Mouse (Mus musculus) erythroblast, adult 5-6 weeks (primary cell): Measurements from ENCODE around the gene Gm49601. TPM values are rescaled to one million over a fixed set of nuclear protein-coding genes. Genes with fewer than 3 reads are reported as not detected.

ENCODE experiments used
- ATAC-seq: replicated peaks from 2 replicates; pipeline ENCODE4 v1.8.0; 2016; ENCODE audit warnings: moderate number of reproducible peaks, mild to moderate bottlenecking, moderate TSS enrichment, inconsistent platforms; ENCODE audit not compliant: poor library complexity, low FRiP score, severe bottlenecking
- total RNA-seq, 2 experiments: library from RNA; stranded (forward) in 1 of 2; stranded (reverse) in 1 of 2; fragments of 150-400 nt in 1 of 2; fragments of 200-764, 138-1000 nt in 1 of 2; gene quantifications; 2 replicates each; pipeline versions ENCODE4 v1.2.3 to v1.2.4; 2015 to 2017; ENCODE audit warnings: low replicate concordance in 2 of 2

Gene Gm49601
- total RNA-seq, 2 experiments from 2014 or later, result 0.85 TPM; not detected in 1

DNA sequence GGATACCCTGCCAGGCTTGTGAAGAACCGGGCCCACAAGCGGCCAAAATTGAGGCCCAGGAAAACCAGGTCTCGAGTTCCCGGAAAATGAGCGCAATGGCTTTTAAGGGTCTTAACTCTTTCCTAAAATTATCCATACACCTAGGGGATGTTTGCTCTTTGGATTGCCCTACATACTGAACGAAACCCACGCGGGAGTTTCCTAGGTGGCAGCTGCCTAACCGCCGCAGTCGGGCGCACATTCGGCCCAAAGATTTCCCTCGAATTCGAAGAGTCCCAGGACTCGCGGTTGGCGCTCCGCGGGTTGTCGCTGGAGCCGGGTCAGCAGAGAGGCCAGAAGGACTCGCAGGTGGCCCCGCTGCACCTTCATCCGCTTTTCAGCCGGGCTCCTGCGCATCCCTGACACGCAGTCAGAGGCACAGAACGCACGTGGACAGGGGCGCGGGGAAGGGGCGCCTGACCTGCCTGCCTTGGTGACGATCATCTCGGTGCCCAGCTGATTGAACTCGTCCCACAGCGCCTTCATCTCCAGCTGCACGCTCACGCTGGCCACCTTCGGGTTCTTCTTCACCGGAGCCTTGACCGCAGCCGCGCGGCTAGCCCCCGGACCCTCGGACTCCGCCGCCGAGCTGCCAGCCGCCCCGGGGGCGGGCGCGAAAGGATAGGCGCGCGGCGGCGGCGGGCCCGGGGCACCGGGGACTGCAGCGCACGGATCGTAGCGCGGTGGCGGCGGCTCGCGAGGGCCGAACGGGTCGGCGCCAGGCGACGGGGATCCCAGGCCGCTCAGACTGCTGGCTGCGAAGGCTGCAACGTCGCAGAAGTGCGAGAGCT lies 39.9 kb downstream of the Gm49601 start:
- ATAC-seq, result no peak

DNA sequence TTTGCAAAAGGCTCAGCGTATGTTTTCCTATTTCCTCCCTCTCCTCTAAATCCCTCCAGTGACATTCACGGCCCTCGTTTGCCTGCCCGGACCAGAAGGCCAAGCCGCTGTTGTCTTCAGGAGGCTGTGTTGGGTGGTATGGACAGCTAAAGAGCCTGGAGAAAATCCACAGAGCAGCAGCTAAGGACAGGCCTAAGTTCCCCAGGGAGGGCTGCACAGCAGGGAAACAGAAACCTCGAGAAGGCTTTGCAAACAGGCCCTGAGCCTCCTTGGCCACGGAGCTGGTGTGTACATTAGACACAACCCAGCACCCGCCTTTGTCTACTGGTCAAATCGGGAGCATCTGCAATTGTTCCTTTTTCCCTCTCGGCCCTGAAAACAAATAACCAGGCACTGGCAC lies 40.6 kb downstream of the Gm49601 start:
- no peak for ATAC-seq

DNA sequence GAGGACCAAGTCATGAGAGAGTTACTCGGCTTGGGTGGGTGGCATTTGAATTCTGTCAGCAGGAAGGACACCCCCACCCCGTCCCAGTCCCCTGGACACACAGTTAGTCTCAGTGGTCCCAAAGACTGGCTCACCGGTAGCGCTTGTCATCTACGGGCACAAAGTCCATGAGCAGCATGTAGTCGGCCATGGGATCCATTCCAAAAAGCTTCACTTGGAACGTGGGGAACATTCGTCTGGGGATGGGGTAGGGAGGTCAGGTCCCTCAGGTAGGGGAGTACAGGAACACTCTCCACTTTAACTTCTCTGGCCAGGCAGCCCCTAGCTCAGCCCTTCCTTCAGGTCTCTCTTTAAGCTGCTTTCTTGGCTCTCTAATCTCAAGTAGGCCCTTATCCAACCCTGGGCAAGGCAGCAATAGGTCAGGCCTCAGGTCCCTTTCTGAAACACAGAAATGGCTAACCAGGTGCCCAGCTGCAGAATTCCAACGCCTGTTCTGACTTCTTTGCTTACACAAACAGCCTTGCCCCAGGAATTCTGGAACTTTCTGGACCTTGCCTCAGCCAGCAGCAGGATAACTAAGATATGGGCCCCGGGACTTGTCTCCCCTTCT lies 41.2 kb downstream of the Gm49601 start:
- no peak for ATAC-seq

DNA sequence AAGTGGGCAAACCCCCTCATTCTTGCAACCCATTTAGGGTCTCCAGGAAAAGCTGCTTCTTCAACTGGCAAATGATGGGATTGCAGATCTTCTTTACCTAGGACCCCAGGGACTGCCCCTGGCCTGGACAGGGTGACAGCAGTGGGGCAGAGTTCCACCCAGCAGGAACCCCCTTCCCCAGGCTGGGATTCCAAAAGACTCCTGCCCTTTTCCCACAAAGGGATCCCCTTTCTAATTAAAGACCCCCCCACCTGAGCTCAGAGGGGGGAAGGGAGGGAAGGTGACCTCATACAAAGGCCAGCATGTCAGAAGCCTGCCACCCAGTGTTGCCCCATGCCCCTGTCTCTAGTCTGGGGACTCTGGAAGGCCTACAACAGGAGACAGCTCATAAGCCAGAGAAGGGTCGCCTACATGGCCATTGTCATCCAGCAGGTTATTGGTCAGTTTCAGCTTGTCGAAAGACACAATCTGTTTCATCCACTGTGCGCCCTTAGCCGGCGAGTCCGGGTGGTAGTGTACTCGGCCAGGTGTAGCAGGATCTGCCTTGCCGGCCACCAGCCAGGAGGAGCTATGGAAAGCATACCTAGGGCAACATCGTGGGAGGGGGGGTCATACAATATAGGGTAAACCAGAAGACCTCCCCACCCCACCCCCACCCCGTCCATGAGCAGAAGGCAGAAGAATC lies 42.4 kb downstream of the Gm49601 start:
- no peak for ATAC-seq

DNA sequence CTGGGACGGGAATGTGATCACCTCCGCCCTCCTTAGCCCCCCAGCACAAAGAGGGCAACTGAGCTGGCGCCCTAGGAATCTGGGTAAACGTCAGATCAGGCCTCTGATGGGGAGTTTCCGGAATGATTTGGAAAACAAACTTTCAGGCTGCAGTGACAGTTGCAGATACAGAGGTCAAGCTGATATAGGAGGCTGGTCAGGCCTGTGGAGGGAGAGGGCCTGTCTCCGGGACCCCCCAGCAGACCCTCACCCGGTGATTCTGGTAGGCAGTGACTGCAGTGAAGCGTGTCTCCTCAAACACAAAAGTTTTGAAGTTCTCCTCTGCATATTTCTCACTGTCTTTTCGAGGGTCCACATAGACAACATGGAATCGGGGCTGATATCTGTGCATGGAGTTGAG lies 43.1 kb downstream of the Gm49601 start:
- ATAC-seq, result no peak

DNA sequence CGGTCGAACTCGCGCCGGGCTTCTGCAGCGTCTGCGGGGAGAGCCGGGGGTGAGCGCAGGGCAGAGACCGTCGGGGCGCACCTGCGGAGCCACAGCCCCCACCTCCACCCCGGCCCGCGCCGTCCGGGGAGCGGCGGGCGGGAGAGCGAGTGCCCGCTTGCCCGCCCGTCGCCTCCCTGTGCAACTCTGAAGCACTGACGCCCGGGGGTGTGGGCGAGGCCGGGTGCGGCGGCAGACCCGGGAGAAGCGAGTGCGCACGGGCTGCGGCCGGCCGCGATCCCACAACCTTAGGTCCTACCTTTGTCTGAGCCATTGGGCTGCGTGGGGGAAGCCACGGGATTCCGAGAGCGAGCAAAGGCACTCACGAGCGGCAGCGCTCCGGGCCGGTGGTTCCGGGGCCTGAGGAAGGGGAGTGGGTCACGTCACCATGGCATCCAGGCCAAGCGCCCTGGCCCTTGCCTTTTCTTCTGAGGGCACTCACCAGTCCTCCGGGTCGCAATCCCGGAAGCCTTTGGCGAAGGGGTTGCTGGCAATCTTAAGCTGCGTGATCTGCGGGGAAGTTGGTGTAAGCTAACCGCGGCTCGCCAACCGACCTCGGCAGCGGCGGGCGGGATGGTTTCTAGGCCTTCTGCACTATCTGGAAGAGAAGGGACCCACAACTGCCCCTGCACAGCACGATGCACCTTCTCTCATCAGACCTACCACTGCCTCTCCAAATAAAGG lies 43.6 kb downstream of the Gm49601 start:
- ATAC-seq, result no peak

DNA sequence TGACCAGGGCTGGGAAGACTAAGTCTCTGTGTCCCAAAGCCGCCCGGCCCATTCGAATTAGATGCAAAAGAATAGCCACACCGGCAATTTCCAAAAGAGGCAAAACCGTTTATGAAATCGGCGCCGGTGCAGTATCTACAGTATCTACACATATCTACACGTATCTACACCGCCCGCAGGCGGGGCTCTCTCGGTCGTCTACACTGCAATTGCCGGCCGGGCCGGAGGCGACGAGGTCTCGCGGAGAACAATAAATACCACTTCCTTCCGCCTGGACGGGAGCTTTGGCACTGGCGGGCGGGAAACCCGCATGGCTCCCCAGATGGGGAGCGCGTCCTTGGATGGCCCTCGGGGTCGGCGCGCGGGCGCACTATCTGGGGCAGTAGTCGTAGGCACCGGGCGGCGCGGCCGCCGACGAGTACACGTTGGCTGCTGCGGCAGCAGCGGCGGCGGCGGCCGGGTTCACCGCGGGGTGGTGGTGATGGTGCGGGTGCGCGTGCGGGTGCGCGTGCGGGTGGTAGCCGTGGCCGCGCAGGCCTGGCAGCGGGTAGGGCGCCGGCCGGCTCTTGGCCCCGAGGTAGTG lies 44.5 kb downstream of the Gm49601 start:
- no peak for ATAC-seq

DNA sequence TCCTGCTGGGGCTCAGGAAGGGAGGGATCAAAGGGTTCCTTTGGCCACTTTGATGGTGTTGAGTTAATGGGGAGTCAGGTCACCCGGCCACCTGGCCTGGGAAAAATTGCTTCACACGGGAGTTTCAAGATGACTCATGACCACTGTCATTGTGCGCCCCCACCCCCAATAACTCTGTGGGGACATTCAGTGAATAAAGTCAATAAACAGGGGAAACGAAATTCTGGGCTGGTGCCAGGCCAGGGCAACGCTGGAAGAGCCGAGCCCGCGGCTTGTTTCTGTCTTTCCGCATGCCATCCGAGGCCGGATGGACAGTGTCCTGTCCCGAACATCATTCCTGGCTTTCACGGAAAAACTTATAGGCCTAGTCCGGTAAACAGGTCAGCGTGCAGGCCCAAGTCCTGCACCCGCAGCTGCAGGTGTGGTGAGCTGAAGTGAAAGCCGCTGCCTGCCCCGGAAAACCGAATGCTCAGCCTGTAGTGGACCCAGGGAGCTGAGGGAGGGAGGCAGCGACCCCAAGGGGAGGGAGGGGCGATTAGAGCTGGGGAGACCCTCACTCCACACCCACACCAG lies 45.1 kb downstream of the Gm49601 start:
- no peak for ATAC-seq

DNA sequence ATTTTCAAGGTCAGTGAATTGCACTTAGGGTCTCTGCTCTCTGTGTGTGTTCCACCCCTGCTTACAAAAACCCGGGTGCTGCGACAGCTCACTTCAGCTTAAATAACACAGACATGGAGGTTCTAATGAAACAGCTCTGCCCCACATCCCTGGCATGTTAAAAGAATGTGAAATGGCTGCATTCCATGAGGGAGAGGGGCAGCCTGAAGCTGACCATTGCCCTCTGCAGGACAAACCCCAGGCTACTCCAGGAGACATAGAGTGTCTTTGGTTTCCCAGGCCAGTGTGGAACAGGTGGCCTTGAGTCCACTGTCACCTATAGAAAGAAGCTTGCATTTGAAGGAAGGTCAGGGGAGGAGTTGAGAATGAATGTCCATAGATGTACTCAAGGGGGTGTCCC lies 45.8 kb downstream of the Gm49601 start:
- no peak for ATAC-seq

DNA sequence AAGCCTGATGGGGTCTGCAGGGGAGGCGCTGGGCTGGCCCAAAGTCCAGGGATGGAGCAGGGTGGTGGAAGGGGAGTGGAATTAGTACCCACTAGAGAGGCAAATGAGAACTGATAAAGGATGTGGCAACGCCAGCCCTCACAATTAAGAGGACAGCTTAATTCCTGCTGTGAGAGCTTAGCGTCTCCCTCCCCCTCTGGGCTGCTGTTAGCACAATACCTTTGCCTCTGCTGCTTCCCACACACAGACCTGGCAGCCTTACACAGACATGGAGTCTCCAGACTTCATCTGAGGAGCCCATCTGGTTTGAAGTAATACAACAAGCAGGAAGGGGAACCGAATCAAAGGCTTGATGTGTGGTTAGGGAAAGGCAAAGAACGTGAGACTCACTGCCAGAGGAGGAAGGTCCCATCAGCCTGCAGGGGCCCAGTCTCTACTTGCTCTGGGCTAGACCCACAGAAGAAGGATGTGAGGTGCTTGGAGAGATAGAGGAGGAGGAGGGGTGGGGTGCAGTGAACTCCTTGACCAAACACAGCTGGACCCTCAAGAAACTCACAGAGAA lies 48.5 kb downstream of the Gm49601 start:
- ATAC-seq, result no peak

DNA sequence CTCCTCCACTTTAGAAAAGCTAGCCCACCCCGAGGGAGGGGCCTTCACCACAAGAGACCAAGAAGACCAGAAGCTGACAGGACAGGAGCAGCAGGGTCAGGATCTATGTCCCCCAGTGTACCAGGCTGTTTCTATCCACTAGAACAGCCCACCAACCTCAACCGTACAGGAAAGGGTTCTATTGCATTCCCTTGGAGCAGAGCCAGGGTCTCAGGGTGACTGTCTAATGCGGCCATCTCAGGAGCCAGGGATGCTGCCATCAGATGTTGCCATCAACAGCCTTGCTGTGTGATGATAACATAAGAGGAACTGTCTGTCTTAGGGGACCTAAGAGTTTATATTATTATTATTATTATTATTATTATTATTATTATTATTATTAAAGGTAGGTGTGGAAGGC lies 49.2 kb downstream of the Gm49601 start:
- ATAC-seq, result no peak

DNA sequence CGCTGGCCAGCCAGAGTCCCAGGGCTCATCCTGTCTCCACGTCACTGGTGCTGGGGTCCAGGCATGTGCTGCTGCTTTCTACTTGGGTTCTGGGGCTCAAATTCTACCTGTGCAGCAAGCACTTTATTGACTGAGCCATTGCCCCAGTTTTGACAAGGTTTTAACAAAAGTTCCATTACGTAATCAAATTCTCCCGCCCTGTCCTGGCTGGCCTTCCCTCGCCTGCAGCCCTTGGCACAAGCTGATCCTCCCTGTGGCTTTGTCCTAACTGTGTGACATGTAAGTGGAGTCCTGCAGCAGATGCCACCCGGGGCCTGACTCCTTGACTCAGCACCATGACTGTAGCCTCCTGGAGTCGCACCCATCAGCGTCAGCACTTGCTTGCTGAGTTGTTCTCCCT lies 52.0 kb downstream of the Gm49601 start:
- ATAC-seq, result no peak

Other genes with a start within 250 kb of the Gm49601 start
- gene Txnrd2, start 200.0 kb downstream of the Gm49601 start, total RNA-seq (2015; ENCODE audit: low replicate concordance), result 274 and 358 TPM in 2 replicates
- gene Txnrd2, start 200.0 kb downstream of the Gm49601 start, total RNA-seq (2017; ENCODE audit: low replicate concordance), result 493 and 499 TPM in 2 replicates
- 27.9 and 29.9 TPM in 2 replicates for gene Comt, start 199.6 kb downstream of the Gm49601 start, total RNA-seq (2015; ENCODE audit: low replicate concordance)
- gene Comt, start 199.6 kb downstream of the Gm49601 start, total RNA-seq (2017; ENCODE audit: low replicate concordance), result 26.8 and 29.1 TPM in 2 replicates
- gene Gnb1l, start 127.7 kb downstream of the Gm49601 start, total RNA-seq (2015; ENCODE audit: low replicate concordance), result 2.3 and 10.6 TPM in 2 replicates
- 0.94 and 5.6 TPM in 2 replicates for gene Gnb1l, start 127.7 kb downstream of the Gm49601 start, total RNA-seq (2017; ENCODE audit: low replicate concordance)
- gene Rtl10, start 127.5 kb downstream of the Gm49601 start, total RNA-seq (2015; ENCODE audit: low replicate concordance), result 2.7 TPM in 1 of 2 replicates, not detected in the other
- gene Rtl10, start 127.5 kb downstream of the Gm49601 start, total RNA-seq (2017; ENCODE audit: low replicate concordance), result 1.1 and 4.5 TPM in 2 replicates
- not detected in 2 replicates for gene Tbx1, start 35.8 kb downstream of the Gm49601 start, total RNA-seq (2015; ENCODE audit: low replicate concordance)
- gene Tbx1, start 35.8 kb downstream of the Gm49601 start, total RNA-seq (2017; ENCODE audit: low replicate concordance), result not detected in 2 replicates
- 3.7 TPM in 1 of 2 replicates, not detected in the other for gene Gp1bb, start 4.0 kb downstream of the Gm49601 start, total RNA-seq (2015; ENCODE audit: low replicate concordance)
- 0.56 and 0.94 TPM in 2 replicates for gene Gp1bb, start 4.0 kb downstream of the Gm49601 start, total RNA-seq (2017; ENCODE audit: low replicate concordance)
- gene Sept5, start 3.5 kb upstream of the Gm49601 start, total RNA-seq (2015; ENCODE audit: low replicate concordance), result 13.4 and 19.4 TPM in 2 replicates
- 11.7 and 15.2 TPM in 2 replicates for gene Sept5, start 3.5 kb upstream of the Gm49601 start, total RNA-seq (2017; ENCODE audit: low replicate concordance)
- not detected in 2 replicates for gene Cldn5, start 150.4 kb upstream of the Gm49601 start, total RNA-seq (2015; ENCODE audit: low replicate concordance)
- not detected in 2 replicates for gene Cldn5, start 150.4 kb upstream of the Gm49601 start, total RNA-seq (2017; ENCODE audit: low replicate concordance)
- gene Ufd1, start 185.4 kb upstream of the Gm49601 start, total RNA-seq (2015; ENCODE audit: low replicate concordance), result 26.1 and 27.3 TPM in 2 replicates
- 32.5 and 54.9 TPM in 2 replicates for gene Ufd1, start 185.4 kb upstream of the Gm49601 start, total RNA-seq (2017; ENCODE audit: low replicate concordance)
- 21.7 and 23.6 TPM in 2 replicates for gene Cdc45, start 185.6 kb upstream of the Gm49601 start, total RNA-seq (2015; ENCODE audit: low replicate concordance)
- gene Cdc45, start 185.6 kb upstream of the Gm49601 start, total RNA-seq (2017; ENCODE audit: low replicate concordance), result 28.5 and 33.2 TPM in 2 replicates
- gene 2510002D24Rik, start 210.2 kb upstream of the Gm49601 start, total RNA-seq (2015; ENCODE audit: low replicate concordance), result 12.7 and 14.0 TPM in 2 replicates
- gene 2510002D24Rik, start 210.2 kb upstream of the Gm49601 start, total RNA-seq (2017; ENCODE audit: low replicate concordance), result 6.3 and 10.9 TPM in 2 replicates
- not detected in 2 replicates for gene Gm28539, start 210.2 kb upstream of the Gm49601 start, total RNA-seq (2015; ENCODE audit: low replicate concordance)
- 2.9 TPM in 1 of 2 replicates, not detected in the other for gene Gm28539, start 210.2 kb upstream of the Gm49601 start, total RNA-seq (2017; ENCODE audit: low replicate concordance)